Mouse (Mus musculus): ENCODE measurements at regions not wholly inside any gene's neighbourhood (a gene's known extent, or its start where the extent isn't known, plus 50 kb on each side); places are given as distances from the start of the nearest gene placed in this dataset.

GRCm38 (mm10) chr13:111136392-111136791, 118.4 kb upstream of the Actbl2 start:
- H3K9ac ChIP-seq: no peak overlapping the region
- 0 out of 2 replicates have a peak, but pooled peaks cover 2% of the 10 kb centered on the region for H3K4me1 ChIP-seq
- no peaks in the 10 kb centered on the region for H3K27me3 ChIP-seq (replicated peaks)
- H3K4me3 ChIP-seq: no peak overlapping the region
- H3K27ac ChIP-seq: no peak overlapping the region
- no peaks in the 10 kb centered on the region for H3K36me3 ChIP-seq (replicated peaks)
- ATAC-seq (replicated peaks): no peak
- 93% methylated on average over 3 of the region's 3 CpGs for WGBS
- no peaks in the 10 kb centered on the region for H3K9me3 ChIP-seq
- no peak overlapping the region for H3K4me2 ChIP-seq

- WGBS: 70% methylated on average over 7 of the region's 7 CpGs
- H3K4me1 ChIP-seq: no peaks in the 10 kb centered on the region
- no peak for ATAC-seq (replicated peaks)
- H3K9me3 ChIP-seq: no peaks in the 10 kb centered on the region
- H3K27ac ChIP-seq: no peak overlapping the region
- H3K9ac ChIP-seq: no peak overlapping the region
- H3K27me3 ChIP-seq (replicated peaks): no peaks in the 10 kb centered on the region
- H3K36me3 ChIP-seq (replicated peaks): no peaks in the 10 kb centered on the region
- no peak overlapping the region for H3K4me3 ChIP-seq
- H3K4me2 ChIP-seq: no peak overlapping the region
Observed at GRCm38 (mm10) chr13:111142757-111143420, 111.9 kb upstream of the Actbl2 start.

DNA sequence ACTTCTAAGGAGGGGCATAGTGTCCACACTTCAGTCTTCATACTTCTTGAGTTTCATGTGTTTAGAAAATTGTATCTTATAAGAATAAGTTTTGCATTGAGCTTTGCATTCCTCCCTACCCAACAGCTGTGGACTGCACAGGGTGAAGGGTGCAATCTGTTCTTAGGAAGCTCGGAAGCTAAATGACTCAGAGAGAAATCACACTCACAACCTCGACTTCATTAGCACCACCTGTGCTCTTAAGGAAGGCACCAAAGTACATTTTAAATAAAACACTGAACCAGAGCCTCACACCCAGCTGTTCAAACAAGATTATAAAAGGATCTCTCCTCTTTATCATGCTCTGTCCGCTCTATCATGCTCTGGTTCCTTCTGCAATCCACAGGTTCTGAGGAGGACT, 110.1 kb upstream of the Actbl2 start:
- 84% methylated on average over 3 of the region's 3 CpGs for WGBS
- H3K27ac ChIP-seq: no peak overlapping the region
- H3K27me3 ChIP-seq (replicated peaks): no peaks in the 10 kb centered on the region
- H3K4me1 ChIP-seq: no peaks in the 10 kb centered on the region
- no peak overlapping the region for H3K9ac ChIP-seq
- H3K4me2 ChIP-seq: no peak overlapping the region
- H3K9me3 ChIP-seq: no peaks in the 10 kb centered on the region
- ATAC-seq (replicated peaks): no peak
- H3K36me3 ChIP-seq (replicated peaks): no peaks in the 10 kb centered on the region
- no peak overlapping the region for H3K4me3 ChIP-seq

- no peak overlapping the region for H3K9ac ChIP-seq
- 74% methylated on average over 14 of the region's 14 CpGs for WGBS
- ATAC-seq (replicated peaks): no peak
- H3K4me2 ChIP-seq: no peak overlapping the region
- no peak overlapping the region for H3K27ac ChIP-seq
- H3K4me3 ChIP-seq: no peak overlapping the region
- no peaks in the 10 kb centered on the region for H3K9me3 ChIP-seq
- no peaks in the 10 kb centered on the region for H3K36me3 ChIP-seq (replicated peaks)
- no peaks in the 10 kb centered on the region for H3K27me3 ChIP-seq (replicated peaks)
- no peaks in the 10 kb centered on the region for H3K4me1 ChIP-seq
Observed at GRCm38 (mm10) chr13:111157921-111158638, 96.7 kb upstream of the Actbl2 start.

- H3K36me3 ChIP-seq (replicated peaks): no peaks in the 10 kb centered on the region
- no peak overlapping the region for H3K4me2 ChIP-seq
- no peaks in the 10 kb centered on the region for H3K4me1 ChIP-seq
- no peaks in the 10 kb centered on the region for H3K9me3 ChIP-seq
- no peaks in the 10 kb centered on the region for H3K27me3 ChIP-seq (replicated peaks)
- H3K27ac ChIP-seq: no peak overlapping the region
- H3K4me3 ChIP-seq: no peak overlapping the region
- ATAC-seq (replicated peaks): no peak
- H3K9ac ChIP-seq: no peak overlapping the region
Observed at GRCm38 (mm10) chr13:111159498-111159897, 95.3 kb upstream of the Actbl2 start.

DNA sequence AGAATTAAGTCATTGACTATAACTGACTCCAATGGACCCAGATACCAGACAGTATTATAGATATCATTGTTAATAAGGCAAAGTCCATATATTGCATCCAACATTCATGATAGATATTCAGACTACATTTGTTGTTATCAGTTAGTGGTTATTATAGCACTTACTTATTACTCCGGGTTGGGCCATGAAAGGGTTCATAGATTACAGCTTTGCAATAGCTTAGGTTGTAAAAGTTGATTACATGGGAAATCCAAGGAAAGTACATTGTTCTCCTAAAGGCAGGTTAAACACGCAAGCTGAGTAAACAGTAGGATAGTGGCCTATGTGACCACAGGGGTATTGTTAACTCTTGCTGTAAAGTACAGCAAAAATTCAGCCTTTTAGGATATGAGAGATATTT, 89.3 kb upstream of the Actbl2 start:
- Histone ChIP-seq H3K36me3 (replicated peaks) (no peaks in the 10 kb centered on the region), H3K4me1 (no peaks in the 10 kb centered on the region), H3K9me3 (no peaks in the 10 kb centered on the region), H3K9ac (no peak overlapping the region), H3K4me2 (no peak overlapping the region), H3K27ac (no peak overlapping the region), H3K4me3 (no peak overlapping the region), H3K27me3 (replicated peaks) (no peaks in the 10 kb centered on the region)
- ATAC-seq (replicated peaks): no peak
- 97% methylated on average over 2 of the region's 2 CpGs for WGBS

DNA sequence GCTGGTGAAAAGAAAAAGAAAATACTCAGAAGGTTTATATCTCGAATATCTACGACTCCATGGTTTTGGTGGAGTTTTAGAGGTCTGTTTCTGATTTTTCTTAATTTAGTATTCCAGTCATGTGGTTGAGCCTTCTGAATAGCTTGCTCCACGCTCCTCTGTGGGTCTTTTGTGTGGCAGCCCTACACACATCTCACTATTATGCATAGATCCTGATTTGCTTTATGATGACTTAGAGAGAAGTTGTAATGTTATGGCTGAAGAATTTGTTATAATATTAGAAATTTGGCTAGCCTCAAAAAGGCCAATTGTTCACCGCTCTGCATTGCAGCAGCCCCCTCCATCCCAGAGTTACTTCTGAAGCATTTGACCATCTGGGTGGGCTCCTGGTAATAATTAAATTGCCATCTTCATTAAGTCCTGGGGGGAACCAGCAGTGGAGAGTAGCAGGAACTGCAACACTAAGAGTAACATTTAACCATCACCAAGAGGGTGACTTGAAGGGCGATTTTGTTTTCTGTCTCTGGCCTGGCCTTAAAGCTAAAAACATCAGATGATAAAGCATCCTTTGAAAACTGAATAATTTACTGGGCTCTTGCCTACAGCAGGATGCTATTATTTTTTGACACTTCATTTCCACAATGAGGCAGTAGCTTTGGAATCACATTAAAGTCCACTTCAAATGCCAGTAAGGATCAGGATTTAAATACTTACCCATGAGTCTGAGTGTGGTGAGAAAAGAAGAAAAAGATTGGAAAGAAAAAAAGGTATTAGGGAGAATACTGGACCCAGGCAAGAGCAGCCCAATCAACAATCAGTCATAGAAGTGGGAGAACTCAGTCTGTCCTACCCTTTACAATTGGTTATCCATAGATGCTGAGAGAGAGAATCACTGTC, 84.3 kb upstream of the Actbl2 start:
- Histone ChIP-seq H3K36me3 (replicated peaks) (no peaks in the 10 kb centered on the region), H3K9ac (no peak overlapping the region), H3K4me3 (no peak overlapping the region), H3K27ac (no peak overlapping the region), H3K9me3 (no peaks in the 10 kb centered on the region), H3K4me2 (no peak overlapping the region), H3K4me1 (no peaks in the 10 kb centered on the region), H3K27me3 (replicated peaks) (no peaks in the 10 kb centered on the region)
- 58% methylated on average over 5 of the region's 5 CpGs for WGBS
- no peak for ATAC-seq (replicated peaks)

- Histone ChIP-seq H3K9ac (no peak overlapping the region), H3K27ac (no peak overlapping the region), H3K4me3 (no peak overlapping the region), H3K36me3 (replicated peaks) (no peaks in the 10 kb centered on the region), H3K4me2 (no peak overlapping the region), H3K9me3 (no peaks in the 10 kb centered on the region), H3K4me1 (no peaks in the 10 kb centered on the region), H3K27me3 (replicated peaks) (no peaks in the 10 kb centered on the region)
- ATAC-seq (replicated peaks): no peak
- WGBS: 85% methylated on average over 6 of the region's 6 CpGs
Observed at GRCm38 (mm10) chr13:111179186-111179585, 75.6 kb upstream of the Actbl2 start.

- Histone ChIP-seq H3K9me3 (no peaks in the 10 kb centered on the region), H3K27ac (no peak overlapping the region), H3K4me2 (no peak overlapping the region), H3K36me3 (replicated peaks) (no peaks in the 10 kb centered on the region), H3K4me1 (no peaks in the 10 kb centered on the region), H3K4me3 (no peak overlapping the region), H3K27me3 (replicated peaks) (no peaks in the 10 kb centered on the region), H3K9ac (no peak overlapping the region)
- no peak for ATAC-seq (replicated peaks)
- WGBS: 55% methylated on average over 2 of the region's 2 CpGs
Observed at GRCm38 (mm10) chr13:111183293-111183692, 71.5 kb upstream of the Actbl2 start.

DNA sequence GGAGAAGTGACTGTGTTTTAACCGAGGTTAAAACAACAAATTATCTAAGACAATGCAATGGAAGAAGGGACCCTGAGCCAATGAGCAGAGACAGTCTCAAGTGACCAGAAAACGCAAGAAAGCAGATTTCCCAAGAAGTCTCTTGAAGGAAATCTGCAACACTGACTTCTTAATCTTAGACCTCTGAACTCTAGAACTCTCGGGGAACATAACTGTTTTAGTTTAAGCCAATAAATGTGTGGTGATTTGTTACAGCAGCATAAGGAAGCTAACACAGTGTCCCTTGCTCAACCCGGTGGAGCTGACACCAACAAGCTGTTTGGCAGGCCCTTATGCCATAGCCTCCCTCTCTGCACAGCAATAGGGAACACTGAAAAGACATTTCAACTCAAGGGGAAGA, 69.0 kb upstream of the Actbl2 start:
- H3K27ac ChIP-seq: no peak overlapping the region
- no peaks in the 10 kb centered on the region for H3K4me1 ChIP-seq
- no peaks in the 10 kb centered on the region for H3K9me3 ChIP-seq
- 86% methylated on average over 4 of the region's 4 CpGs for WGBS
- no peak overlapping the region for H3K4me2 ChIP-seq
- H3K4me3 ChIP-seq: no peak overlapping the region
- H3K27me3 ChIP-seq (replicated peaks): no peaks in the 10 kb centered on the region
- no peak for ATAC-seq (replicated peaks)
- no peak overlapping the region for H3K9ac ChIP-seq
- H3K36me3 ChIP-seq (replicated peaks): no peaks in the 10 kb centered on the region

DNA sequence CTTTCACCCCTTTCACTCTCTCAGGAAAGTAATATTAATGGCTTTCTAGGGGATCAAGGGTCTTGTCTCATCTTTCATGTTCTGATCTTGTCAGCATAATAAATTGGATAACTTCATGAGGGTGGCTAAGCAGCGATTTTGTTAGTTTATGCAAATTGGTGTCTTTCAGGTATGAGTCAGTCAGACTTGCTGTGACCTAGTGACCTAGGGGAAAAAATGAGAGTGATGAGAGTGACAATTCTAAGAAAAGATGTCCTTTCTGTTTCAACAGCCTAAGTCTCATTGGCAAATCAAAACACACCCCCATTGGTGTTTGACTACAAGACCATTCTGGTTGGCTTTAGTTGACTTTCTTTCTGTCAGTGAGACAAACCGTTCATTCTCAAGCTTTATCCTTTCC, 68.0 kb upstream of the Actbl2 start:
- H3K27ac ChIP-seq: no peak overlapping the region
- no peak overlapping the region for H3K9ac ChIP-seq
- no peak overlapping the region for H3K4me2 ChIP-seq
- H3K36me3 ChIP-seq (replicated peaks): no peaks in the 10 kb centered on the region
- no peak overlapping the region for H3K4me3 ChIP-seq
- H3K9me3 ChIP-seq: no peaks in the 10 kb centered on the region
- no peaks in the 10 kb centered on the region for H3K4me1 ChIP-seq
- H3K27me3 ChIP-seq (replicated peaks): no peaks in the 10 kb centered on the region
- 88% methylated on average over 2 of the region's 2 CpGs for WGBS
- no peak for ATAC-seq (replicated peaks)

- Histone ChIP-seq H3K4me3 (no peak overlapping the region), H3K4me1 (no peaks in the 10 kb centered on the region), H3K9me3 (no peaks in the 10 kb centered on the region), H3K27me3 (replicated peaks) (no peaks in the 10 kb centered on the region), H3K36me3 (replicated peaks) (no peaks in the 10 kb centered on the region), H3K27ac (no peak overlapping the region), H3K9ac (no peak overlapping the region), H3K4me2 (no peak overlapping the region)
- WGBS: 77% methylated on average over 2 of the region's 2 CpGs
- ATAC-seq (replicated peaks): no peak
Observed at GRCm38 (mm10) chr13:111193919-111194318, 60.9 kb upstream of the Actbl2 start.
